Mouse (Mus musculus): ENCODE data around the gene Jarid2.

Gene Jarid2

DNA sequence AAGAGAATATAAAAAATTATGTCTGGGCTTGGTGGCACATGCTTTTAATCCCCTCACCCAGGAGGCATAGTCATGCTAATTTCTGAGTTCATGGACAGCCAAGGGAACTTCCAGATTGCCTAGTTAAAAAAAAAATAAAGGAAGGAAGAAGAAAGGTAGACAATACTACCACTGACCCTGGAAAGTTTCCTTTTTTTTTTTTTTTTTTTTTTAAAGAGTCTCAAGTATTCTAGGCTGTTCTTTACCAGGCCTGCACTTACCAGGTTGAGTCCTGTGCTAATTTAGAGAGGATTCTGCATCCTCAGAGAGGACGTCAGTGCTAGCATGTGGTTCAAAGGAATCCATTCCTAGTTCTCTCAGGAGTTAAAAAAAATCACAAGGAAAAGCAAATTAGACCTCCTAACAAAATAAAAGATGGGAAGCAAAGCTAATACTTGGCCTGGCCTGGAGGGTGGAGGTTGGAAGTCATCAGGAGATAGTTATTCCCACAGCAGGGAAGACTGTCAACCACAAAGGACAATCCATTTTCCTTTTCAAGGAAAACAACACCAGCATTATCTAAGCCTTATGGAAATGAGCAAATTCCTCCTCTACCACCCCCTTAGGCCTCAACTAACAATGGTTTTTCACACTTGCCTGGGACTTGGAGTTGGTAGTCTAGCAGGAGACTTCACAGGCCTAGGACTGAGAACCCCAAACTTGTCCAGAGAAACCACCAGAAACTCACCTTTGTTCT, 961 bp upstream of the Jarid2 start:
- DNase-seq (ENCODE audit: low spot score), result no peak

DNA sequence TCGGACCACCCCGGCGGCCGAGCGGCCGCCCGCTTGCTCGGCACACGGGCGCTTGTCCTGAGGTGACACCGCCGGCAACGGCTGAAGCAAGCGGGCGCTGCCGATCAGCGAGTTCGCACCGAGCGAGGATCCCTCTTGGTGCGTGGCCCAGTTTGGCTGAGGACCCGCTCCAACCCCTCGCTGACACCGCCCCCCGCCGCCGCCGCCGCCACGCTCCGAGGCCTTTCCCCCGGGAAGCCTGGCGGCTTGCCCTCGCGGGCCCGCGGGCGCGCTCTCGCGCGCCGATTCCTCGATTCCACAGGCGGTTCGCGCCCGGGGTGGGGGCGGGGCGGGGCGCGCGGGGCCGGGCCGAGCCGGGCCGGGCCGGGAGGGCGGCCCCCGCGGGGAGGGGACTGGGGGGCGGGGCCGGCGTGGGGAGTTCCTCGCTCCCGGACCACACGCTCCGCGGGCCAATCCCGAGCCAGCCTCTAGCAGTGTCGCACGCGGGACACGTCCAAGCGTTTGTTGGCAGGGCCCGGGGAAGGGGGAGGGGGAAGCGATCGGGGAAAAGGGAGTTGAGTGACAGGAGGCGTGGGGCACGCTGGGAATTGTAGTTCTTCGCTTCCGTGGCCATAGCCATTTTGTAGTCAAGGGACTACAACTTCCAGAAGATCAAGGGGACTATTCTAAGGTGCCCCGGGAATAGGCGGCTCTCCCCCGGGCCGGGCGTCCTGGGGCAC, 1.0 kb downstream of the Jarid2 start:
- DNase-seq (ENCODE audit: low spot score), result peak; percentile 90

DNA sequence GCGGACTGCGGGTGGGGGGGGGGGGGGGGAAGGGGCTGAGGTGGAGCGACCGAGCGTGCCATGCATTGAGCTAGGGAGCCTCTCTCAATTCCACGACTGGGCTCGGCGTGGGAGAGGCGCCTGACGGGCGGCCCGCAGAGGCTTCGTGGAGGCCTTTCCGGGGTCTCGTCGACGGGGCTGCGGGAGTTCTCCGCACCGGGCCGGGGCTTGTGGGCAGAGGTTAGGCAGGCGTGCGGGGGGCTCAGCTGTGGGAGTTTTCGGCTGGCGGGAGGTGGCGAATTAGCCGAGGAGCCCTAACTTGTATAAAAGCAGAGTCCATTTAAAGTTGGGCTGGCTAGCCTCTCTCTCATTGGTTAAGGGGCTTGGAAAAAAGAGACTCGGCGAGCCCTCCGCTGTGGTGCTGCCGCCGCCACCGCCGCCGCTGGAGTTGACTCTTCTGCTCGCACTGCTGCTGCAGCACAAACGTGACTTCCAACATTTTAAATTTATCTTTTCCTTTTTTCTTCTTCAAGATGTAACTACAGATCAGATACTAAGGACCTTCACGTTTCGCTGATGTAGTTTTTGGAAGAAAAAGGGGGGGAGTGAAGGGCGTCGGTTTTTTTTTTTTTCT, 1.8 kb downstream of the Jarid2 start:
- DNase-seq (ENCODE audit: low spot score), result peak; percentile 85

DNA sequence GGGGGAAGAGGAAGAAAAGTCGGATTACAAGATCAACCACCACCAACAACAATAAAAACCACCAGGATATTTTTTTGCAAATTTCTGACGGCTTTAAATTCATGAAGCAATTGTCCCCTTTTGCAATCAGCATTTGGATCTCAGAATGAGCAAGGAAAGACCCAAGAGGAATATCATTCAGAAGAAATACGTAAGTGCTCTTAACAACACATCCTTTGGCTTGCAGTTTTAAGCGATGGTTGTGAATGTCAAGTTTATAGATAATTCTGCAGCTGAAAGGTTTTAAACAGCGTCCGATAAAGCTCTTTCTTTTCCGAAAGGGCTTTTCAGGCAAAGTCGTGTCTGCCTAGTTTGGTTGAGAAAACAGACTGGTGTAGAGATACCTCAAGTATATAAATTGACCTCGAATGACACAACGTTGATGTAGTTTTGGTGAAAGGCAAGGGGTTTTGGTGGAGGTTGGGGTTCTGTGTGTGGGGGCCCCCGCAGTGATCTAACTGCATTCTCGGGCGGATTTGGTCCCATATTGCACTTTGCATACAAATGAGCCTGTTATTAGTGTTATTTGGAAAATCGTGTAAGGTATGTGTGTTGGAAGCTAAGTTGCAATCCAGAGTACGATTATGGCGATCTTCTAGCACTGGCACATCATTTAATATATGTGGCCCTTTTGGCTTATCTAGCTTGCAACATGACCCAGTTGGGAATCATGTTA, 2.6 kb downstream of the Jarid2 start:
- DNase-seq (ENCODE audit: low spot score), result no peak

DNA sequence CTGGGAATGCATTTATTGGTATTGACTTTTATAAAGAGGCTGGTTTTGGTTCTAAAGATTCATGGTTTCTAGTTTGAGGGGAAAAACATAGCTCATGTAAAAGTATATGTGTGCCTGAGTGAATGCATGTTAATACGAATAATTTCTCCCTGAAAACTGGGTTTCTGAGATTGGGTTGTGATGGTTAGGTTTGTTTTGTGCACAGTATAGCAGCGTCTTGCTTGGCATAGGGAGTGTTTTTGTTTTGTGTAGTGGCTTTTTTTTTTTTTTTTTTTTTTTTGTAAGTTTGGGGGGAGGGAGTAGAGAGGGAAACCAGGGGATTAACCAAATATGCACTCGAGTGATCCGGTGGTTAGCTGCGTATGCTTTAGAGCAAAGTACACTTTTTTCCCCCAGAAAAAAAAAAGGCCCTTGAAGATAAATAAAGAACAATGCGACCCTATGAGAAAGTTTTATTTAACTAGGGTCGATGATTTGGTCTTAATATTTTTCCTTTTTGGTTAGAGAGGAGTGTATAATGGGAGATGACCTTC, 3.2 kb downstream of the Jarid2 start:
- DNase-seq (ENCODE audit: low spot score), result no peak

DNA sequence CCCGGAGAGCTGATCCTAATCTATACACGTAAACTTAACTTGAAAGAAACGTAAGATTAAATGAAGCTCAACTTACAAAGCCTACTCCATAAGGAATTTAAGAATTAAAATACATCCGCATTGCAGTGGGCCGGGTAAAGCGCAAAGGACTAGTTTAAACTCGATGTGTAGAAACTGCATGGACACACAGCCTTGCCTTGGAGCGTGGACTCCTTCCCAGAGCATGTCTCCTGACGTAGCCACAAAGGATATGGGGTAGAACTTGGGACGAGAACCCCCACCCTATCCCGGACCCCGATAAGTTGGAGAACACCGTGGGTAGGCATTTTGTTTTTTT, 3.7 kb downstream of the Jarid2 start:
- no peak for DNase-seq (ENCODE audit: low spot score)

DNA sequence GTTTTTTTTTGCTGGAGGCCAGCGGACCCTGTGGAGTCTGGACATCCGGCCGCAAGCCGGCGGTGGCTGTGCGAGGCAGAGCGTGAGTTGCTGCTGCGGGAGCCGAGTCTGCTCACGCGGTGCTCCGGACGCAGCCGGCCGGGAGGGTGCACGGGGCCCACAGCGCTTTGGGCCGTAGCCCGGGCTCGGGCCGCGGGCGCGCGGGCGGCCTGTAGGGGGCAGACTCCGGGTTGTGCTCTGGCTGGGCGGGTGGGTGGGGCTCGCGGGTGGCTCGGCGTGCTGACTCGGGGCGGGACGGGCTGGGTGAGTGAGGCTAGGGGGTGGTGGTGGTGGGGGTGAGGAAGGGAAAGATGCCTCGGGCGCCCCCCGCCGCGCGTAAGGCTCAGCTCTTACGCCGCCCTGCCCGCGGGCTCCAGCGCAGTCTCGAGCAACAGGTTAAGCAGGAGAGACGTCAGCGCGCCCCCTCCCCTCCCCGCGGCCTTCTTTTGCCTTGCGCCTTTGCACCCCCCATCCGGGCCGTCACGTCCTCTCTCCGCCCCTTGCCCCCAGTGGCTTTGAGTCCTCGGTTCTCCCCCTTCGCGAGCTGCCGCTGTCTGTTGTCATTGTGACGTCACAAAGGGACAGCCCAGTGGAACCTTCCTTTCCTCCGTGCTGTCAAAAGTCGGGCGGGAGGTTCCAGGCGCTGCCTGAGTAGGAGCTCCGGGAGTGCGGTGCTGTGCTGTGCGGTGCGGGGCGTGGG, 4.3 kb downstream of the Jarid2 start:
- peak; percentile 64 for DNase-seq (ENCODE audit: low spot score)

DNA sequence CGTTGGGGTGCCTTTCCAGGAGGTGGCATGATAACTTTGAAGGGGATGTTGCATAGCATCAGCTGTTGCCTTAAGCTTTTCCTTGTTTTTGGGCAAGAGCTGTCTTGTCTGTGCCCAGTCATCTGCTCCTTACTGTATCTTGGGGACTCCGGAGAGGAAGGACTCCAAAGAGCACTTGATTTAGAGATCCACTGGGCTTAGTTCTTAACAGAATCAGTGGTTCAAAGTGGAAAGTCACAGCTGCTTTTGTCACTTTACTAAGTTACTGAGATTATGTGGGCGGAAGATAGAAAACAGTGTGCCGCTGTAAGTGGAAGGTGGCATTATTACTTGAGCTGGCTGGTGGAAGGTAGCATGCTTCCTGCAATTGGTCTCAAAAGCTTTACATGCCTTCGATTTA, 5.2 kb downstream of the Jarid2 start:
- DNase-seq (ENCODE audit: low spot score), result no peak

DNA sequence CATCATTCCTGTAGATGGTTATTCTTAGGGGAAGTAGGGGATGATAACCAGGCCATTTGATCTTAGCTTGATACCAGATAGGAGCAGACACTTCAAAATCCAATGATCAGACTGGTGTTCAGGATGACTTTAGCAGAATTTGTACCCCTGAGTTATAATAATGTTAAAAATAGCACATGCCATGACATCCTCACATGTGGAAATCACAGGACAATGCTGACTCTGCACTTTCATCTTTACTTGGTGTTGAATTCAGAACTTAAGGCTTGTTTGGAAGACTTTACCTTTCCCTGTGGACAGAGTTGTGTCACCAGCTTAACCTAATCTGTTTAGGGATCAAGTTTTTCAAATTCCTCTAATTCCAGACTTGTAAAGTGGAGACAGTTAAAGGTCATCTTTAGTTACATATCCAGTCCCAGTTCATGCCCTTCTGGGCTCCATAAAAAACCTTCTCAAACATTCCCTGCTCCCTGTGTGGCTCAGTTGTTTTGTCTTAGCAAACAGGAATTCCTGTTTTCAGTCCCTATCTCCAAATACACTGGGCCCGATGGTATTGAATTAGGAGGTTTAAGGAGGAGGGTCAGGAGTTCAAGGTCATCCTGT, 5.9 kb downstream of the Jarid2 start:
- no peak for DNase-seq (ENCODE audit: low spot score)

DNA sequence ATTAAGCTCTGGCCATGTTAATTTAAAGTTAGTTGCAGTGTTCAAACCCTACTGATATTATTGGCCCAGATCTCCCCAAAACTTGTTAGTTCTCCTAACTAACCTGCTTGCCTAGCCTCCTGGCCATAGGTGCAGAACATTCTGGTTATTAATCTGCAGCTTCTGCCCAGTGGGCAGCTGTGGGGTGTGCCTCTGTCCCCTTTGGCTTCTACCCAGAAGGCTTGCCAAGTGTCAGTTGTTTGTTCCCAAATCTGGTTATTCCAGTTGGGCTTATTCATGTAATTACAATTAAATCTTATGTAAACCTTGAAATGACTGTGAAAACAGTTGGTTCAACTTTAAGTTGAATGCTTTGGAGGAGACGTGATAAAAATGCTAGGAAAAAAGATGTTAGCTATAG, 8.0 kb downstream of the Jarid2 start:
- no peak for DNase-seq (ENCODE audit: low spot score)

DNA sequence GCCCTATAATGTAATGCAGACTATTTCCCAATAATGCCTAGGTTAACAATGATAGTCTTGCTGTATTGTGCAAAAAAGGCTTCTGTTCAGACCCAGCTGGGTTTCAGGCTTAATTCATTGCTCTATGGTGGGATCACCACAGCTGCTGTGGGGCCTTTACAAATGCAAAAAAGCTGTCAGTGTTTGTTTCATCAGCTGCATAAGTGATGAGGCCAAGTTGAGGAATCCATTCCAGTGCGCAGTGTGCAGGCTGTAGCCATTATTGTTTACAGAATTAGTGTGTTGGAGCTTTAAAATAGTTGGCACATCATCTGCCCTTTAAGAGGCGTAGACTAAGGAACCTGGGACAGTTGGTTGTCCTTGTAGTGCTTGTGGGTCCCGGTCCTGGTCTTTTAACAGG, 22.5 kb downstream of the Jarid2 start:
- no peak for DNase-seq (ENCODE audit: low spot score)

DNA sequence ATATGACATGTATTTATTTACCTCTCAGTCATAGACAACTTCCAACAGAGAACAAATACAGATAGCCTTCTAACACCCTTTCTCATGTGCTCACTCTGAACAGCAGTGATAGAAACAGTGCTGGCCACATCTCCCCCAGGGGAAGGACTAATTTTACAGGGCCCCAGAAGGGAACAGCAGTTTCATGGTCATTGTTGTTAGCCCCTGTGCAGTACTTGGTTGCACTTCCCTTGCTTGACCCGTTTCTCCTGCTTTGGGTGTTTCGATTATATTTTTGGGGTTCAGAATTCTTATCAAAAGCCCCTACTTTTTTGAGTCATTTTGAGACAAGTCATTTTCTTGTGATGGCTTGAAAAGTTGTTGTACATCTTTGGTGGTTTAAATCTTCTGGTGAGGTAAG, 23.9 kb downstream of the Jarid2 start:
- DNase-seq (ENCODE audit: low spot score), result no peak

DNA sequence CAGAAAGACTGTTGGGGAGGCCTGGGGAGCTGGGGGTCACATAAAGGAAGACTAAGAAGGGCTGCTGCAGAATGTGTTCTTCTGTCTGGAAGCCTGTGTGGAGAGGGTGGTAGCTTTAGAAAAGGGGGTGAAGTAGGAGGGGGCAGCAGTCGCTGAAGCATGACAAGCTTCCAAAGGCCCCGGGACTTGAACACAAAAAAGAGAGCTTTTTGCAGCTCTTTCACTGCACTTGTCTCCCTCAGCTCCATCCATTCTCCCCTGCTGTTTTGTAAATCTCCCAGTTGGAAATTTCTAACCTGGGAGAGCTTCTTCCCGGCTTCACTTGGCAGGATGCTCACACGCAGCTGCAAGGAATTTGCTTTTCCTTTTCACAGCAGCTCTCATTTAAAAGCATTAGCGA, 26.2 kb downstream of the Jarid2 start:
- DNase-seq (ENCODE audit: low spot score), result no peak

DNA sequence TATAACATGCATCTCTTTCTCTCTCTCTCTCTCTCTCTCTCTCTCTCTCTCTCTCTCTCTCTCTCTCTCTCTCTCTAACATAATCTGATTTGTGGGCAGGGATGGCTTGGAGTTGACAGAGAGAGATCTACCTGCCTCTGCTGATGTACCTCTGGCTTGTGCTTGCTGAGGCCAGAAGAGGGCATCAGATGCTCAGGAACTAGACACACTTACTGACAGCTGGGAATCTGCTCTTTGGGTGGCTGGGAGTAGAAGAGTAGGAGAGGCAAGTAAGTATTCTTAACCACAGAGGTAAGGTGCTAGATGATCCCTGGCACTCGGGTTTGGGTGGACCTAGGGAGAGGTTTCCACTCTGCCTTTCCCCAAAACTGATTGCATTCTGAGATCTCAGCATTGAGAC, 29.5 kb downstream of the Jarid2 start:
- DNase-seq (ENCODE audit: low spot score), result no peak

DNA sequence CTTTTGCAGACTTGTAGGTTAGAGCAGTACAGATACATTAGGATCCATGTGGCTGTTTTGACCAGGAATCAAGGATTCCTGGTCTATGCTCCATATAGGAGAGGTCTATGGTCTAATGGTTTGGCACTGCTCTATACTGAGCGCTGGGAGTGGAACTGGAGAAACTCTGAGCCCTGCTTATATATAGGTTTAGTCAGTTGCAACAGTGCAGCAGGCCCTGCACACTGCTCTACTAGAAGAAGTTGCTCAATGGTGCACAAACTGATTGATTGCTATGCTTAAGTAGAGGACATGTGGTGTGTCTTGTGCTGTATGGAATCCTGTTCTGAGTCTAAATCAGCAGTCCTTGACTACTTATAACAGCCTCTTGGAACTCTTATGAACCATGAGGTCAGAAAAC, 31.5 kb downstream of the Jarid2 start:
- DNase-seq (ENCODE audit: low spot score), result no peak

DNA sequence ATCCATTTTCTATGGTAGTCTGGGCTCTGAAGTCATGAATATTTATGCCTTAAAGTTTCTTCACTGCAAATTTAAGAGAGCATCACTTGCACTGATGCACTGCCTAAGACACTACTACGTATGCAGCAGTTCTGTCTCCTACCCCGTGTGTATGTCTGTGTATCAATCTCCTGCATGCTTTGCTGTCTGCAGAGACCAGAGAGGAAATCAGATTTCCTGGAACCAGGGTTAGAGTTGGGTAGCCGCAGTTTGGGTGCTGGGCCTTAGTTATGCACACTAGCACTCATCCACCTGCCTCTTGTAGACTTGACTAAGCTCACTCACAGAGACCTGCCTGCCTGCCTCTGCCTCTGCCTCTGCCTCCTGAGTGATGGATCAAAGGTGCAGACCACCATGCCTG, 33.8 kb downstream of the Jarid2 start:
- DNase-seq (ENCODE audit: low spot score), result no peak

DNA sequence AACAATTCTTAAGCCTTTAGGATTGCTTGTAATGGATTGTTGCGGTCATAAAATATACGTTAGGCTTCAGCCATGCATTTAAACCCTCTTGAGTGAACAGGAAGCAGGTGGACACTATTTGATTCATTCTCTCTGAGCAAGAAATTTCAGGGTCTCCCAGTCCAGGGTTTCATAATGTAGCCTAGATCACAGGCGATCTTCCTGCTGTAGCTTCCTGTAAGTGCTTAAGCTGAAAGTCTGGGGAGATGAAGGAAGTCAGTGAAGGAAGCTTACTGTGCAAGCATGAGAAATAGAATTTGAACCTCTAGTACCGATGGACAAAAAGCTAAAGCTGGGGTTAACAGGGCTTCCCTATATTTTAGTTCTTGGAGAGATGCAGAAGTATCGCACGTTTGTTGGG, 38.5 kb downstream of the Jarid2 start:
- no peak for DNase-seq (ENCODE audit: low spot score)

DNA sequence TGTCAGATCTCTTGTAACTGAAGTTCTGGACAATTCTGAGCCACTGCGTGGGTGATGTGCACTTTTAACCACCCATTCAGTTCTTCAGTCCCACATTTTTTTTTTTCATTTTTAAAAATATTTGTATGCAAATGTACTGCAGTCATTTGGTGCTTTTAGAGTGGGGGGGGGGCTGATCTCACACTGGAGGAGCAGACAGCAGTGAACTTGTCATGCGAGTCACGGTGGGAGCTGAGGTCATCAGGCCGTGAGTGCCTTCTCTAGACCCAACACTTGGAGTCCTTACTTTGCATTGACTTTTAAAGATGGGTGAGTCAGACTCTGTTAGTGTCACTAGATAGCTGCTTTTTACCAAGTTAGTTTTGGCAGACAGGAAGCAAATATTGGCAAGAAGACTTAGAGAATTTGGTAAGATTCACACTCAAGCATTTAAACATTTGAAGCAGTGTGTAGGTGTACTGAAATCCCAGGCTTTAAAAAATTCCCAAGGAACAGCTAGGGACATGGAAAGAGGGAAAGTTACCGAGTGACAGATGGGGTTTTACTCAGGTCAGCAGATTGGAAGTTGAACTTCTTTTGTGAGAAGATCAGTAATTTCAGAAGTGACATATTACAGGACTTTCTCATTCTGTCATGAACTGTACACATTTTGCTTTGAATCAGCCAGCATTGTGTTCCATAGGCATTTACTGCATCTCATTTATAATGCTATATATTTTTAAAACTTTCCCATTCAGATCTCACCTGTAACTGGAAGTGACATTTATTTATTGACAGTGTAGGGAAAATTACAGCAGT, 41.7 kb downstream of the Jarid2 start:
- no peak for DNase-seq (ENCODE audit: low spot score)

DNA sequence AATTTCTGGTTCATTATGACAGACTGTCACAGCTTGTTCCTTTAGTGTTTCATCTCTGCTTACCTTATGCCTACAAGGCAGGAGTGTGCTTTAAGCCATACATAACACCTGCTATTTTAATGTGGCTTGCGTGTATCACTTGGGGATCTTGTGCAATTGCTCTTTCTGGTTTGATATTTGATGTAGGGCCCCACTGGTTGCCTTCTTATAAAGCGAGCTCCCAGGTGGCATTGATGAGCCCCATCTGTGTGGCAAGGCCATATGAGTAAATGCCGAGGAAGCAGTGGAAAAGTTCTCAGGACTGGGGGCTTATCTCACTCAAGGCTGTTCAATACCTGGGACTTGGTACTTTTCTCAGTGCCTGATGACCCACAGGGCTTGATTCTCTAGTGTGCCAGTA, 43.5 kb downstream of the Jarid2 start:
- no peak for DNase-seq (ENCODE audit: low spot score)

DNA sequence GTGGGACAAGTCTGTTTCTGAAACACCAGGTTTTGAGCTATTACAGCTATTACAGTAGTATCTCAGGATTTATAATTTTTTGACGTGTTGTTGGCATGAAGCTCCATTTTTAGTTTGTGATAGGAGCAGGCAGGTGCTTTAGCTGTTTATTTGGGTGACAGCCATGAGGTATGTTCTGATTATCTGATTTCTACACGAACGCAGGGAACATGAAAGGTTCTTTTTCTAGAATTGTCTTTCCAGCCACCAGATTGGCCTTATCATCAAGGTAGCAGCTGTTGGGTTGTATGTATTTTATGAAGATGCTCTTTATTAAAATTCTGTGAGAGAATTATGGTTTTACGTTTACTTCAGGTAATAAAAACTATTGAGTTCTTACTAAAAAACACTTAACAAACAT, 45.1 kb downstream of the Jarid2 start:
- no peak for DNase-seq (ENCODE audit: low spot score)

DNA sequence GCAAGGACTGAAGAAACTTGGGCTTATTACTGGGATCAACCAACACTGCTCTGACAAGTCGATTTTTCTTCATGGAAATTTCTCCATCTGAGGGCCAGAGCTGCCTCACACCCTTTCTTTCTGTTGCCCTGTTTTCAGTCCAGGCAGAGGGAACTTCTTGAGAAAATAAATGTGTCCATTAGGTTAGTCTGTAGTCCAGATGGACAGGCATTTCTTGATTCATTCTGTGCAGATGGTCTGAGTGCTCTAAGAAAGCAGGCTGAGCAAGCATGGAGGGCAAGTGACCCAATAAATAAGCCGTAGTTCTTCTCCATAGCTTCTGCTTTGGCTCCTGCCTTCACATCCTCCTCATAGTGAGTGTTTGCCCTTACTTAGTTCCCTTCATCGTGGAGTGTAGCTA, 46.1 kb downstream of the Jarid2 start:
- DNase-seq (ENCODE audit: low spot score), result no peak
